Mouse (Mus musculus): ENCODE measurements around the gene Zfhx3. TPM values are rescaled to one million over a fixed set of nuclear protein-coding genes. Genes with fewer than 3 reads are reported as not detected.

The Zfhx3 gene
- total and polyA plus RNA-seq, 3 experiments = 0.23 to 2.5 TPM; not detected in 1

GRCm38 (mm10) chr8:108104471-108105098 is 162.1 kb downstream of the Zfhx3 start:
- Histone ChIP-seq H3K36me3 (ENCODE audit: control insufficient read depth in 1 of 2, insufficient read depth in 2 of 2, low read length in 2 of 2) (no peaks in the 10 kb centered on the region), H3K4me3 (ENCODE audit: control insufficient read depth in 1 of 2, insufficient read depth in 1 of 2, low read depth in 2 of 2, low read length in 2 of 2) (no peak overlapping the region), H3K79me2 (ENCODE audit: control insufficient read depth, insufficient read depth, low read length, poor library complexity) (no peaks in the 10 kb centered on the region), H3K27me3 (ENCODE audit: control insufficient read depth in 1 of 2, insufficient read depth in 2 of 2, low read length in 2 of 2) (no peaks in the 10 kb centered on the region; a peak in 1 of 4 replicates), H3K9me3 (replicated peaks; ENCODE audit: insufficient read depth, low read length) (no peaks in the 10 kb centered on the region), H3K27ac (ENCODE audit: control insufficient read depth, low read depth, low read length) (no peak overlapping the region), H3K4me1 (ENCODE audit: control insufficient read depth in 1 of 2, insufficient read depth in 2 of 2, low read length in 2 of 2) (no peaks in the 10 kb centered on the region), H3K9ac (ENCODE audit: control insufficient read depth, low read depth, low read length, poor library complexity, severe bottlenecking) (no peak overlapping the region)
- no peak for DNase-seq (ENCODE audit: low read depth, low spot score)
- TF ChIP-seq MXI1 (IDR thresholded peaks at IDR 0.05; ENCODE audit: low read depth, low read length) = no peak
- TF ChIP-seq POLR2AphosphoS5 (IDR thresholded peaks at IDR 0.05; ENCODE audit: borderline replicate concordance, low read depth, low read length) = no peak
- TF ChIP-seq GABPA (IDR thresholded peaks at IDR 0.05; ENCODE audit: low read depth, low read length) = no peak
- no peak for TF ChIP-seq ZMIZ1 (IDR thresholded peaks at IDR 0.05; ENCODE audit: low read depth, low read length)
- TF ChIP-seq MYC (IDR thresholded peaks at IDR 0.05; ENCODE audit: low read depth, low read length) = no peak
- no peak for TF ChIP-seq POLR2AphosphoS2 (IDR thresholded peaks at IDR 0.05; ENCODE audit: low read length)
- TF ChIP-seq RCOR1 (IDR thresholded peaks at IDR 0.05; ENCODE audit: low read depth, low read length) = no peak
- no peak for TF ChIP-seq POLR2A (IDR thresholded peaks at IDR 0.05; ENCODE audit: control insufficient read depth in 1 of 2, insufficient read depth in 1 of 2, low read depth in 1 of 2, low read length in 2 of 2, poor library complexity in 1 of 2)

- DNase-seq (ENCODE audit: low read depth, low spot score) = no peak
- no peaks in the 10 kb centered on the region for H3K27me3 ChIP-seq (ENCODE audit: control insufficient read depth in 1 of 2, insufficient read depth in 2 of 2, low read length in 2 of 2)
- H3K4me3 ChIP-seq (ENCODE audit: control insufficient read depth in 1 of 2, insufficient read depth in 1 of 2, low read depth in 2 of 2, low read length in 2 of 2) = no peak overlapping the region
- no peaks in the 10 kb centered on the region for H3K4me1 ChIP-seq (ENCODE audit: control insufficient read depth in 1 of 2, insufficient read depth in 2 of 2, low read length in 2 of 2)
- no peaks in the 10 kb centered on the region for H3K36me3 ChIP-seq (ENCODE audit: control insufficient read depth in 1 of 2, insufficient read depth in 2 of 2, low read length in 2 of 2)
- no peaks in the 10 kb centered on the region for H3K9me3 ChIP-seq (replicated peaks; ENCODE audit: insufficient read depth, low read length)
- H3K79me2 ChIP-seq (ENCODE audit: control insufficient read depth, insufficient read depth, low read length, poor library complexity) = no peaks in the 10 kb centered on the region
- no peak overlapping the region for H3K27ac ChIP-seq (ENCODE audit: control insufficient read depth, low read depth, low read length)
- TF ChIP-seq ZC3H11A (IDR thresholded peaks at IDR 0.05; ENCODE audit: low read depth, low read length) (no peak), JUND (IDR thresholded peaks at IDR 0.05; ENCODE audit: low read depth, low read length) (no peak), MAX (IDR thresholded peaks at IDR 0.05; ENCODE audit: low read length) (no peak), RAD21 (IDR thresholded peaks at IDR 0.05; ENCODE audit: low read depth, low read length) (no peak), USF2 (IDR thresholded peaks at IDR 0.05; ENCODE audit: borderline replicate concordance in 1 of 2, insufficient read depth in 1 of 2, low read depth in 1 of 2, low read length in 2 of 2) (no peak), MYB (IDR thresholded peaks at IDR 0.05; ENCODE audit: low read depth, low read length) (no peak), ZNF384 (IDR thresholded peaks at IDR 0.05; ENCODE audit: low read depth, low read length) (no peak)
- no peak overlapping the region for H3K9ac ChIP-seq (ENCODE audit: control insufficient read depth, low read depth, low read length, poor library complexity, severe bottlenecking)
Measured at GRCm38 (mm10) chr8:108125053-108125452, 182.6 kb downstream of the Zfhx3 start.

GRCm38 (mm10) chr8:108125491-108125890 is 183.0 kb downstream of the Zfhx3 start:
- no peak overlapping the region for H3K9ac ChIP-seq (ENCODE audit: control insufficient read depth, low read depth, low read length, poor library complexity, severe bottlenecking)
- no peaks in the 10 kb centered on the region for H3K79me2 ChIP-seq (ENCODE audit: control insufficient read depth, insufficient read depth, low read length, poor library complexity)
- H3K4me1 ChIP-seq (ENCODE audit: control insufficient read depth in 1 of 2, insufficient read depth in 2 of 2, low read length in 2 of 2) = no peaks in the 10 kb centered on the region
- no peak overlapping the region for H3K4me3 ChIP-seq (ENCODE audit: control insufficient read depth in 1 of 2, insufficient read depth in 1 of 2, low read depth in 2 of 2, low read length in 2 of 2)
- H3K27ac ChIP-seq (ENCODE audit: control insufficient read depth, low read depth, low read length) = no peak overlapping the region
- no peak for DNase-seq (ENCODE audit: low read depth, low spot score)
- no peaks in the 10 kb centered on the region for H3K9me3 ChIP-seq (replicated peaks; ENCODE audit: insufficient read depth, low read length)
- no peaks in the 10 kb centered on the region for H3K27me3 ChIP-seq (ENCODE audit: control insufficient read depth in 1 of 2, insufficient read depth in 2 of 2, low read length in 2 of 2)
- no peaks in the 10 kb centered on the region for H3K36me3 ChIP-seq (ENCODE audit: control insufficient read depth in 1 of 2, insufficient read depth in 2 of 2, low read length in 2 of 2)
- no peak for TF ChIP-seq ETS1 (IDR thresholded peaks at IDR 0.05; ENCODE audit: low read depth, low read length)
- no peak for TF ChIP-seq CHD2 (IDR thresholded peaks at IDR 0.05; ENCODE audit: low read length)
- TF ChIP-seq TCF12 (IDR thresholded peaks at IDR 0.05; ENCODE audit: low read depth, low read length) = no peak
- TF ChIP-seq HCFC1 (IDR thresholded peaks at IDR 0.05; ENCODE audit: low read depth, low read length) = no peak
- TF ChIP-seq KAT2A (conservative IDR thresholded peaks at IDR 0.05; ENCODE audit: low read depth, low read length) = no peak
- TF ChIP-seq MEF2A (IDR thresholded peaks at IDR 0.05; ENCODE audit: extremely low read depth, insufficient replicate concordance, low read depth, low read length, poor library complexity, severe bottlenecking) = no peak
- TF ChIP-seq MAFK (IDR thresholded peaks at IDR 0.05; ENCODE audit: borderline replicate concordance, low read depth, low read length) = no peak
- TF ChIP-seq TBP (IDR thresholded peaks at IDR 0.05; ENCODE audit: low read depth, low read length) = no peak
- TF ChIP-seq E2F4 (IDR thresholded peaks at IDR 0.05; ENCODE audit: borderline replicate concordance, low read depth, low read length) = no peak
- no peak for TF ChIP-seq ZC3H11A (IDR thresholded peaks at IDR 0.05; ENCODE audit: low read depth, low read length)
- no peak for TF ChIP-seq TAL1 (IDR thresholded peaks at IDR 0.05; ENCODE audit: low read length)
- TF ChIP-seq SIN3A (IDR thresholded peaks at IDR 0.05; ENCODE audit: low read length) = no peak
- no peak for TF ChIP-seq MAZ (IDR thresholded peaks at IDR 0.05; ENCODE audit: low read depth, low read length)
- TF ChIP-seq POLR2A (IDR thresholded peaks at IDR 0.05; ENCODE audit: control insufficient read depth in 1 of 2, insufficient read depth in 1 of 2, low read depth in 1 of 2, low read length in 2 of 2, poor library complexity in 1 of 2) = no peak

Measured in MEL (cell line).